In genomic region chr7:67471295-67471694, GRCm38 (mm10) we compare ENCODE assay signal across 10 mouse cellular contexts.
A peak's percentile ranks its signal among the peaks of the same experiment; 100 is the strongest.
DNase-seq lines count a peak whose midpoint lies in the region; ATAC-seq and TF ChIP-seq lines count a peak whose summit lies in the region.
"Had no signal": no experiment of that assay in that cellular context is flagged by ENCODE, and none has a peak within 500 bp of the region (broad histone marks: within the 10 kb centered on the region; RNA-seq: fewer than 3 reads in every experiment).

No protein-coding gene starts in this region.

- H3K9me3 ChIP-seq in embryonic facial prominence, embryonic 15.5 days (replicated peaks): no peaks in the 10 kb centered on the region
- H3K9me3 ChIP-seq in heart, postnatal 0 days (replicated peaks; ENCODE audit: control insufficient read depth, low read length): no peaks in the 10 kb centered on the region
- H3K9me3 ChIP-seq in lung, postnatal 0 days (ENCODE audit: low read length): no peaks in the 10 kb centered on the region
- no peaks in the 10 kb centered on the region for H3K9me3 ChIP-seq in midbrain, embryonic 11.5 days (ENCODE audit: control insufficient read depth, low read length)
- H3K9me3 ChIP-seq in liver, embryonic 12.5 days (replicated peaks): no peaks in the 10 kb centered on the region
- H3K9me3 ChIP-seq: hindbrain, embryonic 15.5 days had no signal

- no peak overlapping the region; the same call in 1 of the 2 replicates for H3K4me2 ChIP-seq in embryonic facial prominence, embryonic 15.5 days (replicated peaks)
- H3K4me2 ChIP-seq in heart, postnatal 0 days (ENCODE audit: low read depth, low read length): peak overlapping the region; percentile 28
- no peak overlapping the region for H3K4me2 ChIP-seq in lung, postnatal 0 days (replicated peaks; ENCODE audit: low read depth, low read length)
- H3K4me2 ChIP-seq in midbrain, embryonic 11.5 days: no peak overlapping the region
- H3K4me2 ChIP-seq in liver, embryonic 12.5 days: no peak overlapping the region
- H3K4me2 ChIP-seq: hindbrain, embryonic 15.5 days had no signal

- 44% methylated on average over 11 of the region's 11 CpGs for WGBS in embryonic facial prominence, embryonic 15.5 days
- WGBS in heart, postnatal 0 days: 16% methylated on average over 11 of the region's 11 CpGs
- WGBS in lung, postnatal 0 days: 36% methylated on average over 11 of the region's 11 CpGs
- WGBS in thymus, adult 2 months: 94% methylated on average over 11 of the region's 11 CpGs
- 81% methylated on average over 11 of the region's 11 CpGs for WGBS in midbrain, embryonic 11.5 days
- WGBS in liver, embryonic 12.5 days (ENCODE audit: insufficient replicate concordance): 58% methylated on average over 11 of the region's 11 CpGs

- peak; percentile 41 for DNase-seq in adrenal gland, postnatal 14 days
- DNase-seq in adrenal gland, postnatal 25 days: no peak
- peak; percentile 86 for DNase-seq in heart, postnatal 0 days (ENCODE audit: low spot score)
- peak; percentile 94 for DNase-seq in lung, postnatal 0 days (ENCODE audit: low spot score)
- DNase-seq in thymus, adult 2 months: no peak
- no peak for DNase-seq in midbrain, embryonic 11.5 days (ENCODE audit: low spot score, missing footprints)
- DNase-seq: liver, postnatal 0 days had no signal

- peak overlapping the region; percentile 51; the same call in 1 of the 2 replicates for H3K27ac ChIP-seq in embryonic facial prominence, embryonic 15.5 days (replicated peaks)
- H3K27ac ChIP-seq in heart, postnatal 0 days (ENCODE audit: low read depth): peak overlapping the region; percentile 74
- H3K27ac ChIP-seq in lung, postnatal 0 days (ENCODE audit: low read length): peak overlapping the region; percentile 44
- no peak overlapping the region for H3K27ac ChIP-seq in thymus, adult 2 months (ENCODE audit: control insufficient read depth, insufficient read depth, low read length)
- H3K27ac ChIP-seq in midbrain, embryonic 11.5 days (ENCODE audit: low read depth, low read length): no peak overlapping the region
- no peak overlapping the region for H3K27ac ChIP-seq in liver, embryonic 12.5 days
- H3K27ac ChIP-seq: hindbrain, embryonic 15.5 days had no signal

- 0 out of 2 replicates have a peak, but pooled peaks have one; percentile 49 for ATAC-seq in embryonic facial prominence, embryonic 15.5 days (ENCODE audit: insufficient number of reproducible peaks, low FRiP score, low TSS enrichment, low read depth)
- peak; percentile 66 for ATAC-seq in heart, postnatal 0 days (ENCODE audit: insufficient read depth, low read depth)
- peak; percentile 90 for ATAC-seq in lung, postnatal 0 days
- no peak for ATAC-seq in midbrain, embryonic 11.5 days (ENCODE audit: low FRiP score)
- no peak for ATAC-seq in liver, embryonic 12.5 days
- ATAC-seq: liver, postnatal 0 days had no signal

- H3K4me1 ChIP-seq in embryonic facial prominence, embryonic 15.5 days: peaks cover 13% of the 10 kb centered on the region; the same call in 1 of the 2 replicates
- H3K4me1 ChIP-seq in heart, postnatal 0 days (ENCODE audit: control insufficient read depth, insufficient read depth): peaks cover 14% of the 10 kb centered on the region
- 0 out of 2 replicates have a peak, but pooled peaks cover 2% of the 10 kb centered on the region for H3K4me1 ChIP-seq in lung, postnatal 0 days (ENCODE audit: insufficient read depth, low read depth, low read length)
- peaks cover 3% of the 10 kb centered on the region; the same call in 1 of the 2 replicates for H3K4me1 ChIP-seq in thymus, adult 2 months (replicated peaks; ENCODE audit: control insufficient read depth, insufficient read depth, low read length)
- H3K4me1 ChIP-seq in midbrain, embryonic 11.5 days (ENCODE audit: control insufficient read depth, insufficient read depth, low read length): no peaks in the 10 kb centered on the region
- no peaks in the 10 kb centered on the region for H3K4me1 ChIP-seq in liver, embryonic 12.5 days

- H3K4me3 ChIP-seq in embryonic facial prominence, embryonic 15.5 days (replicated peaks): no peak overlapping the region
- H3K4me3 ChIP-seq in heart, postnatal 0 days (ENCODE audit: low read depth, low read length): no peak overlapping the region
- no peak overlapping the region for H3K4me3 ChIP-seq in lung, postnatal 0 days (ENCODE audit: low read depth, low read length)
- no peak overlapping the region for H3K4me3 ChIP-seq in thymus, adult 2 months (ENCODE audit: control insufficient read depth, insufficient read depth, low read length)
- no peak overlapping the region for H3K4me3 ChIP-seq in midbrain, embryonic 11.5 days (ENCODE audit: low read depth, low read length)
- no peak overlapping the region for H3K4me3 ChIP-seq in liver, embryonic 12.5 days
- H3K4me3 ChIP-seq: hindbrain, embryonic 15.5 days had no signal

- TF ChIP-seq CTCF in heart, postnatal 0 days (IDR thresholded peaks at IDR 0.05; ENCODE audit: low read depth): no peak
- TF ChIP-seq CTCF in lung, postnatal 0 days (IDR thresholded peaks at IDR 0.05): no peak
- no peak for TF ChIP-seq CTCF in thymus, adult 2 months (IDR thresholded peaks at IDR 0.05; ENCODE audit: borderline replicate concordance, control insufficient read depth, extremely low read depth, insufficient read depth, low read length, poor library complexity)

- no peak overlapping the region for H3K9ac ChIP-seq in embryonic facial prominence, embryonic 15.5 days
- no peak overlapping the region for H3K9ac ChIP-seq in heart, postnatal 0 days (replicated peaks; ENCODE audit: low read depth, low read length)
- H3K9ac ChIP-seq in lung, postnatal 0 days (replicated peaks; ENCODE audit: low read depth): no peak overlapping the region
- no peak overlapping the region for H3K9ac ChIP-seq in midbrain, embryonic 11.5 days (ENCODE audit: low read length)
- no peak overlapping the region for H3K9ac ChIP-seq in liver, embryonic 12.5 days
- H3K9ac ChIP-seq: hindbrain, embryonic 15.5 days; liver, postnatal 0 days had no signal

- no peaks in the 10 kb centered on the region; the same call in 1 of the 2 replicates for H3K27me3 ChIP-seq in embryonic facial prominence, embryonic 15.5 days
- no peaks in the 10 kb centered on the region for H3K27me3 ChIP-seq in heart, postnatal 0 days (ENCODE audit: control insufficient read depth, insufficient read depth, low read length)
- H3K27me3 ChIP-seq in lung, postnatal 0 days (replicated peaks; ENCODE audit: insufficient read depth, low read length): no peaks in the 10 kb centered on the region
- no peaks in the 10 kb centered on the region for H3K27me3 ChIP-seq in thymus, adult 2 months (ENCODE audit: control insufficient read depth, insufficient read depth, low read length)
- no peaks in the 10 kb centered on the region for H3K27me3 ChIP-seq in midbrain, embryonic 11.5 days (ENCODE audit: control insufficient read depth, insufficient read depth, low read length)
- H3K27me3 ChIP-seq in liver, embryonic 12.5 days (replicated peaks): peaks cover 4% of the 10 kb centered on the region; the same call in 1 of the 2 replicates
- H3K27me3 ChIP-seq: hindbrain, embryonic 15.5 days had no signal

- no peaks in the 10 kb centered on the region for H3K36me3 ChIP-seq in embryonic facial prominence, embryonic 15.5 days
- H3K36me3 ChIP-seq in heart, postnatal 0 days (replicated peaks; ENCODE audit: control insufficient read depth, insufficient read depth, low read length): no peaks in the 10 kb centered on the region
- H3K36me3 ChIP-seq in lung, postnatal 0 days (ENCODE audit: insufficient read depth, low read length): no peaks in the 10 kb centered on the region
- no peaks in the 10 kb centered on the region for H3K36me3 ChIP-seq in thymus, adult 2 months (ENCODE audit: control insufficient read depth, insufficient read depth, low read length)
- no peaks in the 10 kb centered on the region for H3K36me3 ChIP-seq in midbrain, embryonic 11.5 days (ENCODE audit: control insufficient read depth, insufficient read depth, low read length)
- H3K36me3 ChIP-seq in liver, embryonic 12.5 days: no peaks in the 10 kb centered on the region
- H3K36me3 ChIP-seq: hindbrain, embryonic 15.5 days had no signal

- peak; percentile 58 for TF ChIP-seq EP300 in heart, postnatal 0 days (IDR thresholded peaks at IDR 0.05; ENCODE audit: low read depth)
- peak; percentile 78 for TF ChIP-seq EP300 in lung, postnatal 0 days (IDR thresholded peaks at IDR 0.05)

- TF ChIP-seq POLR2A in thymus, adult 2 months (IDR thresholded peaks at IDR 0.05; ENCODE audit: control insufficient read depth, extremely low read depth, insufficient read depth, low read length, poor library complexity): no peak

Comparison
In these comparisons a context has a peak if more than half of its experiments do, and no peak if none do; other contexts are left out.
1. DNase-seq: peak in adrenal gland, postnatal 14 days (single experiment), heart, postnatal 0 days (single experiment) and lung, postnatal 0 days (single experiment); none in adrenal gland, postnatal 25 days (single experiment), thymus, adult 2 months (single experiment) and midbrain, embryonic 11.5 days (single experiment).
2. ATAC-seq: peak in embryonic facial prominence, embryonic 15.5 days (single experiment), heart, postnatal 0 days (single experiment) and lung, postnatal 0 days (single experiment); none in midbrain, embryonic 11.5 days (single experiment) and liver, embryonic 12.5 days (single experiment).
3. H3K27ac ChIP-seq: peak in embryonic facial prominence, embryonic 15.5 days (single experiment), heart, postnatal 0 days (single experiment) and lung, postnatal 0 days (single experiment); none in thymus, adult 2 months (single experiment), midbrain, embryonic 11.5 days (single experiment) and liver, embryonic 12.5 days (single experiment).